Mouse (Mus musculus) CH12.LX (cell line): ENCODE measurements around the gene Dffb. TPM values are rescaled to one million over a fixed set of nuclear protein-coding genes. Genes with fewer than 3 reads are reported as not detected.

Experiments
- DNase-seq: peaks from one replicate; pipeline ENCODE4 v3.0.0-alpha.2; 2013; ENCODE audit errors: extremely low read depth
- H3K27ac ChIP-seq: 2 replicates; pipeline ENCODE4 v1.5.1; 2012; ENCODE audit warnings: low read depth, mild to moderate bottlenecking, control low read depth, moderate library complexity; ENCODE audit not compliant: insufficient read depth
- H3K27me3 ChIP-seq: replicated peaks from 2 replicates; pipeline ENCODE3; 2012; ENCODE audit warnings: inconsistent platforms
- H3K36me3 ChIP-seq, 2 experiments: replicated peaks in 1 of 2; 2 replicates each; pipeline versions ENCODE3 to v1.6.1; 2012; ENCODE audit warnings: inconsistent platforms in 1 of 2, low read length in 1 of 2, mild to moderate bottlenecking in 1 of 2, mixed read lengths in 1 of 2, moderate library complexity in 1 of 2; ENCODE audit not compliant: control insufficient read depth in 1 of 2, insufficient read depth in 1 of 2
- H3K4me1 ChIP-seq, 2 experiments: 2 replicates each; pipeline ENCODE4 v1.6.1; 2012; ENCODE audit warnings: inconsistent platforms in 1 of 2, moderate library complexity in 1 of 2; ENCODE audit not compliant: insufficient read depth in 2 of 2, control insufficient read depth in 1 of 2
- H3K4me2 ChIP-seq: 2 replicates; pipeline ENCODE4 v1.6.1; 2012; ENCODE audit warnings: low read depth, mild to moderate bottlenecking, control low read depth; ENCODE audit not compliant: poor library complexity, insufficient read depth, severe bottlenecking
- H3K4me3 ChIP-seq, 3 experiments: fragments of 150-350 bp in 1 of 3; sonication (generic) in 1 of 3; replicated peaks in 1 of 3; 2 replicates each; pipeline versions ENCODE3 to v1.5.1; 2011 to 2012; ENCODE audit warnings: low read depth in 2 of 3, low read length in 2 of 3, mild to moderate bottlenecking in 2 of 3, moderate library complexity in 2 of 3, control low read depth in 1 of 3, improper control_type of control experiment in 1 of 3, inconsistent platforms in 1 of 3, mixed read lengths in 1 of 3; ENCODE audit not compliant: poor library complexity in 1 of 3
- H3K79me2 ChIP-seq: replicated peaks from 2 replicates; pipeline ENCODE4 v1.6.1; 2012; ENCODE audit warnings: mild to moderate bottlenecking, moderate library complexity; ENCODE audit not compliant: control insufficient read depth, poor library complexity, insufficient read depth, severe bottlenecking; ENCODE audit errors: extremely low read depth
- H3K9ac ChIP-seq: 2 replicates; pipeline ENCODE4 v1.6.1; 2012; ENCODE audit warnings: low read depth, mild to moderate bottlenecking, control low read depth, moderate library complexity; ENCODE audit not compliant: insufficient read depth
- H3K9me3 ChIP-seq: replicated peaks from 2 replicates; pipeline ENCODE3; 2012; ENCODE audit warnings: low read length, inconsistent platforms, mixed read lengths
- BHLHE40 ChIP-seq: IDR thresholded peaks from 2 replicates; pipeline ENCODE4 v1.6.1; 2011; ENCODE audit warnings: mild to moderate bottlenecking, low read depth, low read length, improper control_type of control experiment
- CHD1 ChIP-seq: IDR thresholded peaks from 2 replicates; pipeline ENCODE4 v1.6.1; 2012; ENCODE audit warnings: low read depth, low read length, improper control_type of control experiment, inconsistent platforms
- ELF1 ChIP-seq: IDR thresholded peaks from 2 replicates; pipeline ENCODE4 v1.6.1; 2014; ENCODE audit warnings: low read depth, mild to moderate bottlenecking, inconsistent platforms, low read length, improper control_type of control experiment
- EP300 ChIP-seq: IDR thresholded peaks from 2 replicates; pipeline ENCODE4 v1.6.1; 2011; ENCODE audit warnings: low read length, improper control_type of control experiment
- GABPA ChIP-seq: IDR thresholded peaks from 2 replicates; pipeline ENCODE4 v1.6.1; 2012; ENCODE audit warnings: low read depth, low read length, improper control_type of control experiment, inconsistent platforms; ENCODE audit not compliant: insufficient replicate concordance
- HCFC1 ChIP-seq: IDR thresholded peaks from 2 replicates; pipeline ENCODE4 v1.6.1; 2012; ENCODE audit warnings: low read depth, mild to moderate bottlenecking, inconsistent platforms, low read length, improper control_type of control experiment
- IRF4 ChIP-seq: IDR thresholded peaks from 2 replicates; pipeline ENCODE4 v1.6.1; 2014; ENCODE audit warnings: low read depth, mild to moderate bottlenecking, inconsistent platforms, low read length, improper control_type of control experiment
- JUN ChIP-seq: IDR thresholded peaks from 2 replicates; pipeline ENCODE4 v1.6.1; 2011; ENCODE audit warnings: low read depth, mild to moderate bottlenecking, low read length, improper control_type of control experiment, moderate library complexity; ENCODE audit not compliant: insufficient read depth
- MAZ ChIP-seq: IDR thresholded peaks from 2 replicates; pipeline ENCODE4 v1.6.1; 2012; ENCODE audit warnings: low read depth, mild to moderate bottlenecking, inconsistent platforms, low read length, improper control_type of control experiment, moderate library complexity
- MXI1 ChIP-seq: IDR thresholded peaks from 2 replicates; pipeline ENCODE4 v1.6.1; 2011; ENCODE audit warnings: mild to moderate bottlenecking, low read depth, low read length, improper control_type of control experiment
- NELFE ChIP-seq: IDR thresholded peaks from 2 replicates; pipeline ENCODE4 v1.6.1; 2011; ENCODE audit warnings: low read depth, low read length, improper control_type of control experiment
- PAX5 ChIP-seq: IDR thresholded peaks from 2 replicates; pipeline ENCODE4 v1.6.1; 2012; ENCODE audit warnings: low read length, inconsistent platforms, mixed read lengths
- POLR2A ChIP-seq: IDR thresholded peaks from 2 replicates; pipeline ENCODE4 v1.6.1; 2011; ENCODE audit warnings: low read depth, mild to moderate bottlenecking, improper control_type of control experiment, low read length
- RAD21 ChIP-seq: IDR thresholded peaks from 2 replicates; pipeline ENCODE4 v1.6.1; 2011; ENCODE audit warnings: low read depth, mild to moderate bottlenecking, low read length, improper control_type of control experiment, moderate library complexity
- SIN3A ChIP-seq: IDR thresholded peaks from 2 replicates; pipeline ENCODE4 v1.6.1; 2012; ENCODE audit warnings: low read length, improper control_type of control experiment, inconsistent platforms
- SMC3 ChIP-seq: IDR thresholded peaks from 2 replicates; pipeline ENCODE4 v1.6.1; 2011; ENCODE audit warnings: low read depth, low read length, improper control_type of control experiment
- TBP ChIP-seq: conservative IDR thresholded peaks from 2 replicates; pipeline ENCODE4 v1.6.1; 2011; ENCODE audit warnings: low read depth, low read length, improper control_type of control experiment
- TCF12 ChIP-seq: IDR thresholded peaks from 2 replicates; pipeline ENCODE4 v1.6.1; 2014; ENCODE audit warnings: low read depth, mild to moderate bottlenecking, inconsistent platforms, low read length, improper control_type of control experiment
- UBTF ChIP-seq: IDR thresholded peaks from 2 replicates; pipeline ENCODE4 v1.6.1; 2012; ENCODE audit warnings: low read depth, mild to moderate bottlenecking, inconsistent platforms, low read length, improper control_type of control experiment, moderate library complexity
- USF1 ChIP-seq: IDR thresholded peaks from 2 replicates; pipeline ENCODE4 v1.6.1; 2014; ENCODE audit warnings: low read depth, mild to moderate bottlenecking, inconsistent platforms, low read length, improper control_type of control experiment
- ZC3H11A ChIP-seq: IDR thresholded peaks from 2 replicates; pipeline ENCODE4 v1.6.1; 2012; ENCODE audit warnings: low read depth, mild to moderate bottlenecking, inconsistent platforms, low read length, improper control_type of control experiment
- ZKSCAN1 ChIP-seq: IDR thresholded peaks from 2 replicates; pipeline ENCODE4 v1.6.1; 2012; ENCODE audit warnings: low read depth, inconsistent platforms, low read length, improper control_type of control experiment, borderline replicate concordance
- ZNF384 ChIP-seq: IDR thresholded peaks from 2 replicates; pipeline ENCODE4 v1.6.1; 2012; ENCODE audit warnings: low read depth, low read length, improper control_type of control experiment, inconsistent platforms
- dilution Hi-C: fragments of 300-500 bp; cut with MboI; formaldehyde crosslinking; loops from 2 replicates; pipeline ENCODE4 v1.14.3; 2020; ENCODE audit warnings: low sequenced_read_pairs; ENCODE audit not compliant: extremely low pct_unique_long_range_greater_than_20kb, extremely low pct_ligation_motif_present
- in situ Hi-C: fragments of 300-500 bp; cut with MboI; formaldehyde crosslinking; loops from 3 replicates; pipeline ENCODE4 v1.14.3; 2019; ENCODE audit warnings: low sequenced_read_pairs, low pct_ligation_motif_present, low pct_unique_long_range_greater_than_20kb, mixed read lengths
- polyA plus RNA-seq: library from polyadenylated mRNA; unstranded; fragments of >175 nt; gene quantifications from 2 replicates; pipeline ENCODE4 v1.2.1, GENCODE M21; 2012; ENCODE audit warnings: low read depth; ENCODE audit not compliant: insufficient read length
- total RNA-seq, 2 experiments: library from RNA; depleted of rRNA; stranded (reverse); fragments of 300-350 nt in 1 of 2; fragments of >200 nt in 1 of 2; gene quantifications; 2 replicates each; pipeline ENCODE4 v1.2.3; 2012 to 2014

Dffb gene
- total and polyA plus RNA-seq, 3 experiments, result 10.7 to 21.4 (median 12.6) TPM

- Histone ChIP-seq H3K27ac (no peak overlapping the region), H3K9ac (no peak overlapping the region), H3K9me3 (no peaks in the 10 kb centered on the region), H3K4me3 (no peak overlapping the region), H3K4me2 (no peak overlapping the region), H3K36me3 (peaks cover 0 to 26% of the 10 kb centered on the region in 2 experiments)
- no peak for DNase-seq
- in situ Hi-C loops (loop anchor here (25.0 kb wide), 1 partner anchor 1458 kb away; the partner anchor contains the start of genes Kcnab2 and Nphp4), dilution Hi-C loops (no loop called here)
- TF ChIP-seq MXI1, result no peak
- no peak for TF ChIP-seq MAZ
- TF ChIP-seq ELF1, result no peak
- TF ChIP-seq GABPA, result no peak
- no peak for TF ChIP-seq PAX5
- TF ChIP-seq NELFE, result no peak
- TF ChIP-seq ZKSCAN1, result no peak
- no peak for TF ChIP-seq CHD1
- no peak for TF ChIP-seq BHLHE40
- TF ChIP-seq SMC3, result no peak
- TF ChIP-seq RAD21, result no peak
- no peak for TF ChIP-seq ZNF384
- no peak for TF ChIP-seq TBP
- TF ChIP-seq, all 38 proteins: peak for 0
- Histone ChIP-seq H3K4me1 (peaks cover 0 to 11% of the 10 kb centered on the region in 2 experiments; a peak in 2 of 4 replicates), H3K79me2 (no peaks in the 10 kb centered on the region), H3K27me3 (peaks cover 2% of the 10 kb centered on the region)
Measured at GRCm38 (mm10) chr4:153945741-153946140, 29.2 kb downstream of the Dffb start.

GRCm38 (mm10) chr4:153944261-153944660, 30.7 kb downstream of the Dffb start:
- Histone ChIP-seq H3K79me2 (no peaks in the 10 kb centered on the region), H3K36me3 (peaks cover 0 to 26% of the 10 kb centered on the region in 2 experiments), H3K4me1 (peaks cover 0 to 3% of the 10 kb centered on the region in 2 experiments; a peak in 1 of 4 replicates), H3K9me3 (no peaks in the 10 kb centered on the region), H3K27me3 (peaks cover 6% of the 10 kb centered on the region), H3K4me3 (no peak overlapping the region), H3K27ac (no peak overlapping the region), H3K4me2 (no peak overlapping the region), H3K9ac (no peak overlapping the region)
- TF ChIP-seq SMC3, result no peak
- TF ChIP-seq HCFC1, result no peak
- TF ChIP-seq POLR2A, result no peak
- TF ChIP-seq TCF12, result no peak
- no peak for TF ChIP-seq EP300
- no peak for TF ChIP-seq ZC3H11A
- no peak for TF ChIP-seq IRF4
- TF ChIP-seq USF1, result no peak
- no peak for TF ChIP-seq RAD21
- TF ChIP-seq JUN, result no peak
- no peak for TF ChIP-seq NELFE
- no peak for TF ChIP-seq CHD1
- no peak for TF ChIP-seq UBTF
- TF ChIP-seq SIN3A, result no peak
- DNase-seq, result no peak
- in situ Hi-C loops, result loop anchor here (25.0 kb wide), 1 partner anchor 1457 kb away; the partner anchor contains the start of genes Kcnab2 and Nphp4
- dilution Hi-C loops, result no loop called here
